Mouse (Mus musculus) lung, adult 2 months (tissue): ENCODE results near the gene Serpinb6a.

Experiments used
- CTCF ChIP-seq: fragments of 200-500 bp; IDR thresholded peaks from 2 replicates; pipeline ENCODE4 v1.5.1; 2011; ENCODE audit warnings: mild to moderate bottlenecking, low read length, control low read depth; ENCODE audit not compliant: insufficient read depth
- POLR2A ChIP-seq: fragments of 200-500 bp; IDR thresholded peaks from 2 replicates; pipeline ENCODE4 v1.6.1; 2011; ENCODE audit warnings: low read depth, mild to moderate bottlenecking, control low read depth, low read length, borderline replicate concordance; ENCODE audit errors: extremely low read depth

GRCm38 (mm10) chr13:34045511-34046249 is 43.1 kb upstream of the Serpinb6a start:
- TF ChIP-seq POLR2A (no peak), CTCF (no peak)
